Mouse (Mus musculus): ENCODE data around the gene Tmcc1. TPM values are rescaled to one million over a fixed set of nuclear protein-coding genes. Genes with fewer than 3 reads are reported as not detected.

Gene Tmcc1
- polyA plus RNA-seq, 1 experiment = 0.58 TPM

- Histone ChIP-seq H3K27me3 (replicated peaks) (no peaks in the 10 kb centered on the region), H3K36me3 (replicated peaks; ENCODE audit: low read length) (no peaks in the 10 kb centered on the region), H3K9me3 (no peaks in the 10 kb centered on the region), H3K4me1 (peaks cover 6% of the 10 kb centered on the region; the same call in 1 of the 2 replicates), H3K4me3 (replicated peaks) (no peak overlapping the region)
- TF ChIP-seq FLI1 (IDR thresholded peaks at IDR 0.05; ENCODE audit: low read length) (no peak), GATA1 (IDR thresholded peaks at IDR 0.05; ENCODE audit: borderline replicate concordance, low read length) (no peak)
Measured at GRCm38 (mm10) chr6:116086036-116086435, 107.2 kb downstream of the Tmcc1 start.

- Histone ChIP-seq H3K4me1 (peaks cover 21% of the 10 kb centered on the region), H3K27me3 (replicated peaks) (no peaks in the 10 kb centered on the region), H3K36me3 (replicated peaks; ENCODE audit: low read length) (no peaks in the 10 kb centered on the region), H3K9me3 (no peaks in the 10 kb centered on the region), H3K4me3 (replicated peaks) (no peak overlapping the region)
- TF ChIP-seq FLI1 (IDR thresholded peaks at IDR 0.05; ENCODE audit: low read length) (no peak), GATA1 (IDR thresholded peaks at IDR 0.05; ENCODE audit: borderline replicate concordance, low read length) (no peak)
Measured at GRCm38 (mm10) chr6:116082239-116082638, 111.0 kb downstream of the Tmcc1 start.

DNA sequence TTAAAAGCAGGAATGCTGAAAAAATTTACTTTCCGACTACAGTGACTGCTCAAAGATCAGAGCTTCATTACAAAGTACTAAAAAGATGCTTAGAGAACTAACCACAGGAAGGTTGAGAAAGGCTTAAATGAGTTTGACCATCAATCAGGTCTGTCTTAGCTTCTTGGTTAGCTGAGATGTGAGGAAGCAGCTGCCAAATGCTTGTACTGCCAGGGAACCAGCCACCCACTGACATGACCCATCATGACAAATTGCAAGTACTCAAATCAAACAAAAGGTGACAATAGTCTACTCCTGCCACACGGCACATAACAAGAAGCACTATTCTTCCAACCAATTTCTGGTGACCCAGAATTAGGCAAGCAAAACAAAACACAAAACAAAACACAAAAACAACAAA lies 111.9 kb downstream of the Tmcc1 start:
- Histone ChIP-seq H3K4me1 (peaks cover 26% of the 10 kb centered on the region), H3K36me3 (replicated peaks; ENCODE audit: low read length) (no peaks in the 10 kb centered on the region), H3K27me3 (replicated peaks) (no peaks in the 10 kb centered on the region), H3K4me3 (replicated peaks) (no peak overlapping the region), H3K9me3 (no peaks in the 10 kb centered on the region)
- TF ChIP-seq GATA1 (IDR thresholded peaks at IDR 0.05; ENCODE audit: borderline replicate concordance, low read length) = no peak
- TF ChIP-seq FLI1 (IDR thresholded peaks at IDR 0.05; ENCODE audit: low read length) = no peak

DNA sequence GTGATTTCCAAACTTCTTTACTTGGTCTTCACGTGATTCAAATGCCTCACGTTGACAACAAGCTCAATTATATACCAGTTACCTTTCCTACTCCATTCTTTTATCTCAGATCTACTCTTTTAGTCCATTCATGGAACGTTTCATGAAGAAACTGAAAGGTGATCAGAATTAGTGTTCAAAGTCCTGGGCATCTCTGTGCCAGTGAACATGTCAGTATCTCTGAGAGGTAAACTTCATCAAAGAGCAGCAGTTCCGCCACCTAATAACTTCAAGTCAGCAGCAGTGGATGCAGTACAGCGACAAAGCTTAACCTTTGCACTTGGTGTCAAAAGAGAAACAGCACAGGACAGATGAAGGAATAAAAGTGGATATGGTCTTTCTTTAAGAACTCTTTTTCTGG lies 112.5 kb downstream of the Tmcc1 start:
- Histone ChIP-seq H3K9me3 (no peaks in the 10 kb centered on the region), H3K27me3 (replicated peaks) (no peaks in the 10 kb centered on the region), H3K36me3 (replicated peaks; ENCODE audit: low read length) (no peaks in the 10 kb centered on the region), H3K4me1 (peaks cover 26% of the 10 kb centered on the region), H3K4me3 (replicated peaks) (no peak overlapping the region)
- no peak for TF ChIP-seq GATA1 (IDR thresholded peaks at IDR 0.05; ENCODE audit: borderline replicate concordance, low read length)
- no peak for TF ChIP-seq FLI1 (IDR thresholded peaks at IDR 0.05; ENCODE audit: low read length)

DNA sequence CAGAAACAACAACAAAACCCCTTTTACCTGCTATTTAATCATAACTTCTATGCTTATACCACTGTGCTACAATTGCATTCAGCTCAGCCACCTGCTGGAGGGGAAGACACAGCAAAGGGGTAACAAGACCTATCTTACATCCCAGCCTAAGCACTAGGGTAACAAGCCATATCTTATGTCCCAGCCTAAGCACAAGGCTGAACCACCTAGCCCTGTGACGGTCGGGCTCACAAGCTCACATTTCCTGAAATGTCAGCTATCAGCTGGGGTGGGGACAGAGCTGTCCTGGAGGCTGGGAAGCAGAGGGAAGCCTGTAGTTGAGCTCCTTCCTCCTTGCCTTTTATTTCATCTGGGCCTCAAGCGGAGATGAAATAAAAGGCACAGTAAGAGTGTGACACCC lies 115.7 kb downstream of the Tmcc1 start:
- H3K4me3 ChIP-seq (replicated peaks) = peak overlapping the region; percentile 42
- no peaks in the 10 kb centered on the region for H3K36me3 ChIP-seq (replicated peaks; ENCODE audit: low read length)
- H3K9me3 ChIP-seq = no peaks in the 10 kb centered on the region
- H3K27me3 ChIP-seq (replicated peaks) = no peaks in the 10 kb centered on the region
- TF ChIP-seq GATA1 (IDR thresholded peaks at IDR 0.05; ENCODE audit: borderline replicate concordance, low read length) (no peak), FLI1 (IDR thresholded peaks at IDR 0.05; ENCODE audit: low read length) (no peak)
- H3K4me1 ChIP-seq = peaks cover 44% of the 10 kb centered on the region

DNA sequence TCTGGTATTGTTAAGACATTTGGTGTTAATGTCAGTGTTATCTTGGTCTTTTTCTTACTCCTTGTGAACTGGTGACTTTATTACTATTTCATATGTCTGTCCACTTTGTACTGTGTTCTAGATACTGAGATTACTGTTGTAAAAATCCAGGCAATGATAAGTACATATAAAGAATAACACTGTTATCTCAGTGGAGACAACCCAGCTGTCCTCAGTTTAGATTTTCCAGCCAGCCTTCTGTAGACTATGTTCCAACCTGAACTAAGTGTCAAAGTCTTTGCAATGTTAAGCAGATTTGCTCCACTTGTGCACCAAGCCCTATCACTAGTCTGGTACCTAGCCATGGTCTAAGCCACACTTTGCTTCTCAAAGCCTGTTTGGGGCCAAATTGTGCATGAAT lies 118.4 kb downstream of the Tmcc1 start:
- TF ChIP-seq GATA1 (IDR thresholded peaks at IDR 0.05; ENCODE audit: borderline replicate concordance, low read length) (no peak), FLI1 (IDR thresholded peaks at IDR 0.05; ENCODE audit: low read length) (no peak)
- no peak overlapping the region for H3K4me3 ChIP-seq (replicated peaks)
- no peaks in the 10 kb centered on the region for H3K9me3 ChIP-seq
- H3K27me3 ChIP-seq (replicated peaks) = no peaks in the 10 kb centered on the region
- peaks cover 52% of the 10 kb centered on the region for H3K4me1 ChIP-seq
- no peaks in the 10 kb centered on the region for H3K36me3 ChIP-seq (replicated peaks; ENCODE audit: low read length)

GRCm38 (mm10) chr6:116073610-116074009 lies 119.7 kb downstream of the Tmcc1 start:
- peaks cover 51% of the 10 kb centered on the region for H3K4me1 ChIP-seq
- TF ChIP-seq GATA1 (IDR thresholded peaks at IDR 0.05; ENCODE audit: borderline replicate concordance, low read length) (no peak), FLI1 (IDR thresholded peaks at IDR 0.05; ENCODE audit: low read length) (no peak)
- H3K36me3 ChIP-seq (replicated peaks; ENCODE audit: low read length) = no peaks in the 10 kb centered on the region
- H3K27me3 ChIP-seq (replicated peaks) = no peaks in the 10 kb centered on the region
- no peaks in the 10 kb centered on the region for H3K9me3 ChIP-seq
- H3K4me3 ChIP-seq (replicated peaks) = no peak overlapping the region

DNA sequence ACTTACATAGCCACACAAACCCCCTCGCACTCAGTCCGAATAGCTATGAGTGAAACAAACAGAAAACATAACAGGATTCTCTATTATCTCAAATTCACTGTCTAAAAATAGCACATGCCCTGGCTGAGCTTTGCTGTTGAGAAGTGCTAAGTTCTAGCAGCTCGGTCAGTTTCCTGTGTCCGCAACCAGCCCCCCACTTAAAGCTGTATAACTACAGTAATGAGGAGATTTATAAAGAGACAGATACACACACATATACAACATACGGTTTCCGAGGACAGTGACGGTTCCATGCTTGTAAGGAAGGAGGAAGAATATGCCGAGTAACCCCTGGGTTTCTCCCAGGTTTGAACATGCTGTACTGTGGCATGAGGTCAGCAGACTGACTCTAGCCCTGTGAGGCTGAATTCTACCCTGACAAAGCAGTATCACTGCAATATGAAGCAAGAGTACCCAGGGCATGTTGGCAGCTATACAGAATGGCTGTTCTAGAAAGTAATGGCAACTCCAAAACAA lies 120.5 kb downstream of the Tmcc1 start:
- Histone ChIP-seq H3K36me3 (replicated peaks; ENCODE audit: low read length) (no peaks in the 10 kb centered on the region), H3K4me1 (peaks cover 43% of the 10 kb centered on the region), H3K4me3 (replicated peaks) (peak overlapping the region; percentile 80), H3K9me3 (no peaks in the 10 kb centered on the region), H3K27me3 (replicated peaks) (no peaks in the 10 kb centered on the region)
- TF ChIP-seq GATA1 (IDR thresholded peaks at IDR 0.05; ENCODE audit: borderline replicate concordance, low read length) (no peak), FLI1 (IDR thresholded peaks at IDR 0.05; ENCODE audit: low read length) (no peak)

- peak overlapping the region; percentile 80 for H3K4me3 ChIP-seq (replicated peaks)
- H3K27me3 ChIP-seq (replicated peaks) = no peaks in the 10 kb centered on the region
- peaks cover 40% of the 10 kb centered on the region for H3K4me1 ChIP-seq
- H3K36me3 ChIP-seq (replicated peaks; ENCODE audit: low read length) = no peaks in the 10 kb centered on the region
- TF ChIP-seq FLI1 (IDR thresholded peaks at IDR 0.05; ENCODE audit: low read length) = no peak
- no peak for TF ChIP-seq GATA1 (IDR thresholded peaks at IDR 0.05; ENCODE audit: borderline replicate concordance, low read length)
- no peaks in the 10 kb centered on the region for H3K9me3 ChIP-seq
Measured at GRCm38 (mm10) chr6:116072221-116072745, 121.0 kb downstream of the Tmcc1 start.

- Histone ChIP-seq H3K4me1 (peaks cover 40% of the 10 kb centered on the region), H3K36me3 (replicated peaks; ENCODE audit: low read length) (no peaks in the 10 kb centered on the region), H3K4me3 (replicated peaks) (no peak overlapping the region), H3K9me3 (no peaks in the 10 kb centered on the region), H3K27me3 (replicated peaks) (no peaks in the 10 kb centered on the region)
- TF ChIP-seq FLI1 (IDR thresholded peaks at IDR 0.05; ENCODE audit: low read length) (no peak), GATA1 (IDR thresholded peaks at IDR 0.05; ENCODE audit: borderline replicate concordance, low read length) (no peak)
Measured at GRCm38 (mm10) chr6:116071781-116072180, 121.5 kb downstream of the Tmcc1 start.
